Mouse (Mus musculus): ENCODE results near the gene Selenos.

GRCm38 (mm10) chr7:66080231-66080613 is 773 bp downstream of the Selenos start:
- TF ChIP-seq USF1 (IDR thresholded peaks at IDR 0.05; ENCODE audit: low read depth, low read length), result no peak
- peak; percentile 74 for TF ChIP-seq ZNF384 (IDR thresholded peaks at IDR 0.05; ENCODE audit: low read depth, low read length)
